ENCODE assay signal across 21 mouse cellular contexts in the genomic region with DNA sequence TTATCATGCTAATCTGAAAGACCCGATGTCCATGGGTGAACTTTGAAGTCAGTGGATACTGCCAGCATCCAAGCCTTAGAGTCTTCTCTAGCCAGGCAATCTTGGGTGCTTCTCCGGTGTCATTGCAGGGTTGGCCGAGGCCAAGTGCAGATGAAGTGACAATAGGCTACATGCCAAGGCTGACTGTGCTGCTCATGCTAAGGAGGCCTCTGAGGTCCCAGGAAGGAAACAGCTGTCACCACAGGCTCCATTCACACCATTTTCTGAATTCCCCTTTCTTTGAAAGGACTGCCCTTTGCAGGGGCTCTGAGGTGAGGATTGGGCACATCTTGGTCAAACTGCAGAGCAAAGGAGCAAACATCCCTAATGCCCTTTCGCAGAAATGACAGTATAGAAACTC. TPM values are rescaled to one million over a fixed set of nuclear protein-coding genes. Genes with fewer than 3 reads are reported as not detected.
"Had no signal": no experiment of that assay in that cellular context is flagged by ENCODE, and none has a peak within 500 bp of the region (broad histone marks: within the 10 kb centered on the region; RNA-seq: fewer than 3 reads in every experiment).

No protein-coding gene starts in this region.

- H3K9me3 ChIP-seq: kidney, embryonic 15.5 days; limb, embryonic 13.5 days; lung, embryonic 15.5 days; neural tube, embryonic 15.5 days had no signal

- H3K27ac ChIP-seq: kidney, embryonic 15.5 days; limb, embryonic 13.5 days; liver, embryonic 14.5 days; lung, embryonic 15.5 days; neural tube, embryonic 15.5 days; stomach, postnatal 0 days had no signal

- H3K36me3 ChIP-seq: kidney, embryonic 15.5 days; limb, embryonic 13.5 days; lung, embryonic 15.5 days; neural tube, embryonic 15.5 days had no signal

- H3K4me1 ChIP-seq: limb, embryonic 13.5 days; neural tube, embryonic 15.5 days had no signal

- H3K4me2 ChIP-seq: kidney, embryonic 15.5 days; limb, embryonic 13.5 days; lung, embryonic 15.5 days; neural tube, embryonic 15.5 days had no signal

- H3K9ac ChIP-seq: kidney, embryonic 15.5 days; limb, embryonic 13.5 days; liver, embryonic 14.5 days; lung, embryonic 15.5 days; neural tube, embryonic 15.5 days had no signal

- DNase-seq: kidney, adult 18-20 months; kidney, postnatal 14 days; left cerebral cortex, postnatal 4 days; midbrain, embryonic 14.5 days; right cerebral cortex, adult 18-20 months; right cerebral cortex, postnatal 25 days had no signal

- H3K4me3 ChIP-seq: kidney, embryonic 15.5 days; limb, embryonic 13.5 days; lung, embryonic 15.5 days; myocyte; neural tube, embryonic 15.5 days had no signal

RNA-seq across cellular contexts. Expression of a gene that starts 9.5 kb away (rescaled TPM):
- total RNA-seq: layer of hippocampus, adult 8-10 months; left cerebral cortex, postnatal 10 days; liver, adult 2 months; megakaryocyte-erythroid progenitor cell, adult 5-6 weeks had no signal
- polyA plus RNA-seq: liver, adult 2 months; liver, embryonic 14.5 days; lung, embryonic 15.5 days; myocyte; stomach, postnatal 0 days had no signal

RNA-seq across cellular contexts. Expression of a gene that starts 49.9 kb away (rescaled TPM):
- total RNA-seq: layer of hippocampus, adult 8-10 months; layer of hippocampus, postnatal 14 days; left cerebral cortex, adult 18-20 months; left cerebral cortex, postnatal 10 days; left cerebral cortex, postnatal 4 days; liver, adult 2 months; megakaryocyte-erythroid progenitor cell, adult 5-6 weeks had no signal
- polyA plus RNA-seq: kidney, embryonic 15.5 days; large intestine, adult 2 months; limb, embryonic 13.5 days; liver, adult 2 months; liver, embryonic 14.5 days; lung, embryonic 15.5 days; midbrain, embryonic 14.5 days; myocyte; neural tube, embryonic 11.5 days; neural tube, embryonic 15.5 days; stomach, postnatal 0 days had no signal
